Mouse (Mus musculus): ENCODE measurements around the gene Ifitm10. TPM values are rescaled to one million over a fixed set of nuclear protein-coding genes. Genes with fewer than 3 reads are reported as not detected.

Gene Ifitm10
- polyA plus RNA-seq, 1 experiment from 2014 or later: 0.63 TPM

GRCm38 (mm10) chr7:142374413-142375015 is 961 bp upstream of the Ifitm10 start:
- H3K4me1 ChIP-seq: peaks cover 8% of the 10 kb centered on the region
- ATAC-seq (ENCODE audit: low FRiP score, low read depth): no peak
- peaks cover 46% of the 10 kb centered on the region for H3K36me3 ChIP-seq
- peaks cover 52% of the 10 kb centered on the region for H3K27me3 ChIP-seq
- no peak overlapping the region for H3K4me2 ChIP-seq (replicated peaks)
- H3K9ac ChIP-seq (replicated peaks): no peak overlapping the region
- no peak overlapping the region for H3K27ac ChIP-seq (replicated peaks)
- H3K4me3 ChIP-seq: no peak overlapping the region
- no peaks in the 10 kb centered on the region for H3K9me3 ChIP-seq
- 93% methylated on average over 5 of the region's 5 CpGs for WGBS

- H3K9me3 ChIP-seq: no peaks in the 10 kb centered on the region
- 72% methylated on average over 5 of the region's 5 CpGs for WGBS
- H3K9ac ChIP-seq (replicated peaks): no peak overlapping the region
- H3K27ac ChIP-seq (replicated peaks): no peak overlapping the region
- peaks cover 59% of the 10 kb centered on the region for H3K27me3 ChIP-seq
- H3K4me1 ChIP-seq: peaks cover 8% of the 10 kb centered on the region
- ATAC-seq (ENCODE audit: low FRiP score, low read depth): no peak
- peaks cover 31% of the 10 kb centered on the region for H3K36me3 ChIP-seq
- H3K4me3 ChIP-seq: no peak overlapping the region
- no peak overlapping the region for H3K4me2 ChIP-seq (replicated peaks)
Observed at GRCm38 (mm10) chr7:142373039-142373438, 514 bp downstream of the Ifitm10 start.

GRCm38 (mm10) chr7:142371768-142372661 is 1.5 kb downstream of the Ifitm10 start:
- Histone ChIP-seq H3K27me3 (peaks cover 59% of the 10 kb centered on the region), H3K9me3 (no peaks in the 10 kb centered on the region), H3K4me2 (replicated peaks) (peak overlapping the region; percentile 50), H3K36me3 (peaks cover 21% of the 10 kb centered on the region), H3K4me1 (peaks cover 8% of the 10 kb centered on the region), H3K4me3 (peak overlapping the region; percentile 35), H3K9ac (replicated peaks) (no peak overlapping the region), H3K27ac (replicated peaks) (no peak overlapping the region)
- ATAC-seq (ENCODE audit: low FRiP score, low read depth): no peak
- 2% methylated on average over 60 of the region's 64 CpGs for WGBS

- peak overlapping the region; percentile 50 for H3K4me2 ChIP-seq (replicated peaks)
- H3K4me3 ChIP-seq: peak overlapping the region; percentile 35
Observed at GRCm38 (mm10) chr7:142371398-142371767, 2.2 kb downstream of the Ifitm10 start.

GRCm38 (mm10) chr7:142370937-142371336 is 2.6 kb downstream of the Ifitm10 start:
- Histone ChIP-seq H3K27ac (replicated peaks) (no peak overlapping the region), H3K4me2 (replicated peaks) (no peak overlapping the region), H3K4me1 (peaks cover 8% of the 10 kb centered on the region), H3K27me3 (peaks cover 59% of the 10 kb centered on the region), H3K9ac (replicated peaks) (no peak overlapping the region), H3K4me3 (no peak overlapping the region), H3K36me3 (peaks cover 10% of the 10 kb centered on the region), H3K9me3 (no peaks in the 10 kb centered on the region)
- ATAC-seq (ENCODE audit: low FRiP score, low read depth): no peak
- 83% methylated on average over 18 of the region's 18 CpGs for WGBS

More at GRCm38 (mm10) chr7:142371398-142371767, 2.2 kb downstream of the Ifitm10 start:
- peaks cover 8% of the 10 kb centered on the region for H3K4me1 ChIP-seq
- no peak for ATAC-seq (ENCODE audit: low FRiP score, low read depth)
- H3K36me3 ChIP-seq: peaks cover 15% of the 10 kb centered on the region
- no peak overlapping the region for H3K27ac ChIP-seq (replicated peaks)
- peaks cover 59% of the 10 kb centered on the region for H3K27me3 ChIP-seq
- H3K9me3 ChIP-seq: no peaks in the 10 kb centered on the region
- 26% methylated on average over 11 of the region's 11 CpGs for WGBS
- H3K9ac ChIP-seq (replicated peaks): no peak overlapping the region

- Histone ChIP-seq H3K4me1 (peaks cover 8% of the 10 kb centered on the region), H3K27me3 (peaks cover 59% of the 10 kb centered on the region), H3K27ac (replicated peaks) (no peak overlapping the region), H3K9ac (replicated peaks) (no peak overlapping the region), H3K9me3 (no peaks in the 10 kb centered on the region), H3K36me3 (no peaks in the 10 kb centered on the region), H3K4me3 (no peak overlapping the region), H3K4me2 (replicated peaks) (no peak overlapping the region)
- no peak for ATAC-seq (ENCODE audit: low FRiP score, low read depth)
- WGBS: 68% methylated on average over 6 of the region's 6 CpGs
Observed at GRCm38 (mm10) chr7:142369820-142370219, 3.7 kb downstream of the Ifitm10 start.

- no peak for ATAC-seq (ENCODE audit: low FRiP score, low read depth)
- WGBS: 70% methylated on average over 2 of the region's 2 CpGs
Observed at GRCm38 (mm10) chr7:142368856-142369255, 4.7 kb downstream of the Ifitm10 start.

GRCm38 (mm10) chr7:142363107-142363506 is 10.4 kb downstream of the Ifitm10 start:
- Histone ChIP-seq H3K27ac (replicated peaks) (no peak overlapping the region), H3K27me3 (peaks cover 1% of the 10 kb centered on the region; the same call in 1 of the 2 replicates), H3K9me3 (no peaks in the 10 kb centered on the region), H3K4me2 (replicated peaks) (no peak overlapping the region), H3K4me1 (no peaks in the 10 kb centered on the region), H3K36me3 (no peaks in the 10 kb centered on the region), H3K4me3 (no peak overlapping the region), H3K9ac (replicated peaks) (no peak overlapping the region)
- ATAC-seq (ENCODE audit: low FRiP score, low read depth): no peak
- WGBS: 87% methylated on average over 4 of the region's 4 CpGs

More at GRCm38 (mm10) chr7:142368856-142369255, 4.7 kb downstream of the Ifitm10 start:
- Histone ChIP-seq H3K4me2 (replicated peaks) (no peak overlapping the region), H3K9me3 (no peaks in the 10 kb centered on the region), H3K9ac (replicated peaks) (no peak overlapping the region), H3K4me3 (no peak overlapping the region), H3K27ac (replicated peaks) (no peak overlapping the region), H3K36me3 (no peaks in the 10 kb centered on the region), H3K27me3 (peaks cover 49% of the 10 kb centered on the region), H3K4me1 (peaks cover 8% of the 10 kb centered on the region)

- Histone ChIP-seq H3K27me3 (no peaks in the 10 kb centered on the region; the same call in 1 of the 2 replicates), H3K27ac (replicated peaks) (no peak overlapping the region), H3K4me2 (replicated peaks) (no peak overlapping the region), H3K9me3 (no peaks in the 10 kb centered on the region), H3K4me3 (no peak overlapping the region), H3K4me1 (no peaks in the 10 kb centered on the region), H3K36me3 (no peaks in the 10 kb centered on the region), H3K9ac (replicated peaks) (no peak overlapping the region)
- no peak for ATAC-seq (ENCODE audit: low FRiP score, low read depth)
Observed at GRCm38 (mm10) chr7:142360743-142361142, 12.8 kb downstream of the Ifitm10 start.

- no peaks in the 10 kb centered on the region; the same call in none of the 2 replicates for H3K27me3 ChIP-seq
- no peaks in the 10 kb centered on the region for H3K4me1 ChIP-seq
- no peak overlapping the region for H3K4me2 ChIP-seq (replicated peaks)
- no peak overlapping the region for H3K27ac ChIP-seq (replicated peaks)
- H3K36me3 ChIP-seq: no peaks in the 10 kb centered on the region
- ATAC-seq (ENCODE audit: low FRiP score, low read depth): no peak
- H3K4me3 ChIP-seq: no peak overlapping the region
- 66% methylated on average over 8 of the region's 8 CpGs for WGBS
- no peak overlapping the region for H3K9ac ChIP-seq (replicated peaks)
- no peaks in the 10 kb centered on the region for H3K9me3 ChIP-seq
Observed at GRCm38 (mm10) chr7:142359129-142359528, 14.4 kb downstream of the Ifitm10 start.

GRCm38 (mm10) chr7:142357566-142357965 is 16.0 kb downstream of the Ifitm10 start:
- ATAC-seq (ENCODE audit: low FRiP score, low read depth): no peak
- no peaks in the 10 kb centered on the region; the same call in none of the 2 replicates for H3K27me3 ChIP-seq
- H3K4me2 ChIP-seq (replicated peaks): no peak overlapping the region
- no peak overlapping the region for H3K9ac ChIP-seq (replicated peaks)
- H3K4me3 ChIP-seq: no peak overlapping the region
- H3K9me3 ChIP-seq: no peaks in the 10 kb centered on the region
- no peaks in the 10 kb centered on the region for H3K36me3 ChIP-seq
- 91% methylated on average over 3 of the region's 3 CpGs for WGBS
- no peaks in the 10 kb centered on the region for H3K4me1 ChIP-seq
- H3K27ac ChIP-seq (replicated peaks): no peak overlapping the region

GRCm38 (mm10) chr7:142354661-142355233 is 18.8 kb downstream of the Ifitm10 start:
- 87% methylated on average over 8 of the region's 8 CpGs for WGBS
- H3K36me3 ChIP-seq: no peaks in the 10 kb centered on the region
- ATAC-seq (ENCODE audit: low FRiP score, low read depth): no peak
- no peaks in the 10 kb centered on the region for H3K9me3 ChIP-seq
- H3K4me3 ChIP-seq: no peak overlapping the region
- no peak overlapping the region for H3K9ac ChIP-seq (replicated peaks)
- no peaks in the 10 kb centered on the region; the same call in none of the 2 replicates for H3K27me3 ChIP-seq
- H3K4me2 ChIP-seq (replicated peaks): no peak overlapping the region
- H3K4me1 ChIP-seq: peaks cover 8% of the 10 kb centered on the region
- no peak overlapping the region for H3K27ac ChIP-seq (replicated peaks)

All from midbrain, embryonic 12.5 days (tissue).